Mouse (Mus musculus) retina, postnatal 7 days (tissue): ENCODE measurements around the gene Apba1.

ENCODE experiments used
- DNase-seq: peaks from one replicate; pipeline ENCODE4 v3.0.0-alpha.2; 2012; ENCODE audit warnings: low read depth, low spot score

Apba1 gene

GRCm38 (mm10) chr19:23972881-23973649, 214.4 kb downstream of the Apba1 start:
- DNase-seq: no peak

DNA sequence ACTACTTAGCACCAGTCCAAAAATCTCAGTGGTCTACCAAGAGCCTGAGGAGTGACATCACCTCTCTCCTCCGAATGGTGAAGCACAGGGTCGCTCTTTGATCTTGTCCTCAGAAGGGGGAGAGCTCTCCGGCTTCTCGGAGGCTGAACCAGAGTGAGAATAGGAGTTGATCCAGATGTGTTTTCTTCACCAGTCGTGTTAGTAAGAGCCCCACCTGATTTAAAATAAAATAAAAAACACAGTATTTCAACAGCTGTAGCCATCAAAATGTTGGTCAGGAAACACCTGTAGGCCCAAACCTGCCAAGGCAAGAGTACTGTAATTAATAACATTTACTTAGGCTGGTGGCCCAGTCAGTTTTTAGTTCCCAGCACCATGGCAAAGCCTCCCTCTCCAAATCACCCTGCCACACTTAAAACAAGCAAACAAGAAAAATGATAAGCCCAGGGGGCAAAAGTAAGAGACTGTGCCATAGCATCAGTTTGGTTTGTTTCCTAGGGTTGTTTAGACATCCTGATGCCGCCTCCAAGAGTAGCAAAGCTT, 219.3 kb downstream of the Apba1 start:
- DNase-seq: no peak

DNA sequence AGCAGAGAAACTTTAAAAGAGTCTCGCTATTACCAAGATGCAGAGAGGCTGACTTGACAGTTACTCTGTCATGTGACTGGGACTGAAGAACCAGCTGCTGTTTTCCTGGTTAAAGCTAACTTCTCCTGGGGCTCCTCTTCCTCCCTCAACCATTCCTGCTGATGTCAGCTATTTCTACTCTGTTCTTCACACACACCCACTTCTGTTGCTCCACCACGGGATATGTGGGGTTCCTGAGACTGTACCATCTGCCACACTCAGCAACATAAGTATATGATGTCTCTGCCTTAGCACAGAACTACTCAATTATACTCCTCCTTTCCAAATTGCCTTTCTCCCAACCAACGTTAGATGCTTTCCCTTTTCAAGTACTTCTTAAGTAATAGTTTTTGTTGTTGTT, 221.9 kb downstream of the Apba1 start:
- no peak for DNase-seq

GRCm38 (mm10) chr19:23984186-23984585, 225.5 kb downstream of the Apba1 start:
- no peak for DNase-seq

- DNase-seq: no peak
These were observed 228.6 kb downstream of the Apba1 start for GRCm38 (mm10) chr19:23987291-23987690.

- no peak for DNase-seq
These were observed 229.5 kb downstream of the Apba1 start for GRCm38 (mm10) chr19:23988166-23988565.

- DNase-seq: no peak
These were observed 237.2 kb downstream of the Apba1 start for GRCm38 (mm10) chr19:23995766-23996399.
